Mouse (Mus musculus) neural tube, embryonic 14.5 days (tissue): Measurements from ENCODE around the gene Lsm3. TPM values are rescaled to one million over a fixed set of nuclear protein-coding genes. Genes with fewer than 3 reads are reported as not detected.

Experiments used
- ATAC-seq: fragments of 200-750 bp; cut with Nextera tagmentation; 2 replicates; pipeline ENCODE4 v1.8.0; 2017; ENCODE audit warnings: low read depth, mild to moderate bottlenecking, moderate TSS enrichment, moderate library complexity
- H3K27ac ChIP-seq: fragments of 300-500 bp; sonication (generic); 2 replicates; pipeline ENCODE4 v1.5.1; 2014; ENCODE audit warnings: low read depth, mild to moderate bottlenecking, control low read depth, low read length, moderate library complexity, mixed read lengths
- H3K27me3 ChIP-seq: fragments of 300-500 bp; sonication (generic); 2 replicates; pipeline ENCODE4 v1.6.1; 2014; ENCODE audit warnings: low read length; ENCODE audit not compliant: control insufficient read depth, insufficient read depth
- H3K36me3 ChIP-seq: fragments of 300-500 bp; sonication (generic); 2 replicates; pipeline ENCODE4 v1.6.1; 2014; ENCODE audit warnings: low read length, mixed read lengths; ENCODE audit not compliant: control insufficient read depth, insufficient read depth
- H3K4me1 ChIP-seq: fragments of 300-500 bp; sonication (generic); 2 replicates; pipeline ENCODE4 v1.6.1; 2014; ENCODE audit warnings: low read length; ENCODE audit not compliant: control insufficient read depth, insufficient read depth
- H3K4me2 ChIP-seq: fragments of 300-500 bp; sonication (generic); 2 replicates; pipeline ENCODE4 v1.6.1; 2014; ENCODE audit warnings: mild to moderate bottlenecking, low read depth, low read length, control low read depth
- H3K4me3 ChIP-seq: fragments of 300-500 bp; sonication (generic); 2 replicates; pipeline ENCODE4 v1.5.1; 2014; ENCODE audit warnings: low read depth, low read length, control low read depth, mixed read lengths
- H3K9ac ChIP-seq: fragments of 300-500 bp; sonication (generic); replicated peaks from 2 replicates; pipeline ENCODE4 v1.6.1; 2014; ENCODE audit warnings: low read depth, mild to moderate bottlenecking, control low read depth, low read length, mixed read lengths
- H3K9me3 ChIP-seq: fragments of 300-500 bp; sonication (generic); 2 replicates; pipeline ENCODE4 v1.6.1; 2016; ENCODE audit warnings: low read length; ENCODE audit not compliant: control insufficient read depth
- WGBS: fragments of 180-500 bp; shearing (Covaris S2); extraction: QIAGEN DNeasy Blood & Tissue Kit; methylation state at CpG from one replicate; pipeline ENCODE4 v1.1.7; 2014; 5-methylcytosine and 5-hydroxymethylcytosine counted together
- polyA plus RNA-seq: library from polyadenylated mRNA; unstranded; fragments of >200 nt; fragmentation: Nextera tagmentation; extraction: Ambion mirVana; gene quantifications from 2 replicates; pipeline ENCODE4 v1.2.1, GENCODE M21; 2014

Lsm3 gene
- polyA plus RNA-seq, 1 experiment from 2014 or later = 172 TPM

GRCm38 (mm10) chr6:91536047-91536765 lies 20.5 kb downstream of the Lsm3 start:
- 86% methylated on average over 11 of the region's 11 CpGs for WGBS
- H3K27me3 ChIP-seq = no peaks in the 10 kb centered on the region
- H3K4me3 ChIP-seq = no peak overlapping the region
- H3K4me2 ChIP-seq = no peak overlapping the region
- no peak for ATAC-seq
- no peak overlapping the region for H3K27ac ChIP-seq
- H3K9me3 ChIP-seq = no peaks in the 10 kb centered on the region
- H3K9ac ChIP-seq = no peak overlapping the region
- peaks cover 7% of the 10 kb centered on the region; the same call in 1 of the 2 replicates for H3K4me1 ChIP-seq
- H3K36me3 ChIP-seq = no peaks in the 10 kb centered on the region

- no peaks in the 10 kb centered on the region for H3K9me3 ChIP-seq
- H3K4me1 ChIP-seq = no peaks in the 10 kb centered on the region
- H3K9ac ChIP-seq = no peak overlapping the region
- H3K27ac ChIP-seq = no peak overlapping the region
- WGBS = 69% methylated on average over 3 of the region's 3 CpGs
- H3K27me3 ChIP-seq = no peaks in the 10 kb centered on the region
- no peaks in the 10 kb centered on the region for H3K36me3 ChIP-seq
- ATAC-seq = no peak
- no peak overlapping the region for H3K4me3 ChIP-seq
- H3K4me2 ChIP-seq = no peak overlapping the region
Measured at GRCm38 (mm10) chr6:91541276-91541675, 25.5 kb downstream of the Lsm3 start.

GRCm38 (mm10) chr6:91543056-91543455 lies 27.3 kb downstream of the Lsm3 start:
- ATAC-seq = no peak
- Histone ChIP-seq H3K9me3 (no peaks in the 10 kb centered on the region), H3K27me3 (no peaks in the 10 kb centered on the region), H3K9ac (no peak overlapping the region), H3K4me1 (no peaks in the 10 kb centered on the region), H3K4me3 (no peak overlapping the region), H3K27ac (no peak overlapping the region), H3K4me2 (no peak overlapping the region), H3K36me3 (no peaks in the 10 kb centered on the region)
- WGBS = 88% methylated on average over 5 of the region's 5 CpGs

- no peaks in the 10 kb centered on the region for H3K27me3 ChIP-seq
- H3K9me3 ChIP-seq = no peaks in the 10 kb centered on the region
- no peaks in the 10 kb centered on the region for H3K36me3 ChIP-seq
- 69% methylated on average over 9 of the region's 9 CpGs for WGBS
- no peak overlapping the region for H3K4me2 ChIP-seq
- H3K9ac ChIP-seq = no peak overlapping the region
- H3K4me1 ChIP-seq = no peaks in the 10 kb centered on the region
- no peak overlapping the region for H3K4me3 ChIP-seq
- no peak overlapping the region for H3K27ac ChIP-seq
- no peak for ATAC-seq
Measured at GRCm38 (mm10) chr6:91546241-91546884, 30.6 kb downstream of the Lsm3 start.

GRCm38 (mm10) chr6:91547313-91547712 lies 31.6 kb downstream of the Lsm3 start:
- Histone ChIP-seq H3K4me1 (no peaks in the 10 kb centered on the region), H3K27ac (no peak overlapping the region), H3K36me3 (no peaks in the 10 kb centered on the region), H3K4me2 (no peak overlapping the region), H3K27me3 (no peaks in the 10 kb centered on the region), H3K9ac (no peak overlapping the region), H3K9me3 (no peaks in the 10 kb centered on the region), H3K4me3 (no peak overlapping the region)
- WGBS = 51% methylated on average over 1 of the region's 1 CpGs
- no peak for ATAC-seq

GRCm38 (mm10) chr6:91549621-91550020 lies 33.9 kb downstream of the Lsm3 start:
- Histone ChIP-seq H3K9ac (no peak overlapping the region), H3K4me3 (no peak overlapping the region), H3K9me3 (no peaks in the 10 kb centered on the region), H3K4me1 (no peaks in the 10 kb centered on the region), H3K4me2 (no peak overlapping the region), H3K27ac (no peak overlapping the region), H3K36me3 (no peaks in the 10 kb centered on the region), H3K27me3 (no peaks in the 10 kb centered on the region)
- no peak for ATAC-seq
- 81% methylated on average over 5 of the region's 5 CpGs for WGBS

GRCm38 (mm10) chr6:91551671-91552070 lies 35.9 kb downstream of the Lsm3 start:
- no peaks in the 10 kb centered on the region for H3K9me3 ChIP-seq
- H3K36me3 ChIP-seq = no peaks in the 10 kb centered on the region
- 88% methylated on average over 3 of the region's 3 CpGs for WGBS
- no peak overlapping the region for H3K9ac ChIP-seq
- ATAC-seq = no peak
- H3K4me3 ChIP-seq = no peak overlapping the region
- H3K4me2 ChIP-seq = no peak overlapping the region
- H3K27ac ChIP-seq = no peak overlapping the region
- H3K27me3 ChIP-seq = no peaks in the 10 kb centered on the region
- H3K4me1 ChIP-seq = no peaks in the 10 kb centered on the region

- 69% methylated on average over 3 of the region's 3 CpGs for WGBS
- no peaks in the 10 kb centered on the region for H3K36me3 ChIP-seq
- H3K27ac ChIP-seq = no peak overlapping the region
- H3K9me3 ChIP-seq = no peaks in the 10 kb centered on the region
- H3K9ac ChIP-seq = no peak overlapping the region
- ATAC-seq = no peak
- no peaks in the 10 kb centered on the region for H3K4me1 ChIP-seq
- no peak overlapping the region for H3K4me2 ChIP-seq
- no peak overlapping the region for H3K4me3 ChIP-seq
- no peaks in the 10 kb centered on the region for H3K27me3 ChIP-seq
Measured at GRCm38 (mm10) chr6:91552693-91553092, 37.0 kb downstream of the Lsm3 start.

GRCm38 (mm10) chr6:91558565-91558964 lies 42.8 kb downstream of the Lsm3 start:
- Histone ChIP-seq H3K9me3 (no peaks in the 10 kb centered on the region), H3K4me1 (no peaks in the 10 kb centered on the region), H3K27me3 (no peaks in the 10 kb centered on the region), H3K9ac (no peak overlapping the region), H3K27ac (no peak overlapping the region), H3K36me3 (no peaks in the 10 kb centered on the region), H3K4me3 (no peak overlapping the region), H3K4me2 (no peak overlapping the region)
- no peak for ATAC-seq
- 70% methylated on average over 1 of the region's 1 CpGs for WGBS
